Mouse (Mus musculus): Measurements from ENCODE around the gene Nkain4. TPM values are rescaled to one million over a fixed set of nuclear protein-coding genes. Genes with fewer than 3 reads are reported as not detected.
A peak's percentile ranks its signal among the peaks of the same experiment; 100 is the strongest.

Gene Nkain4
- polyA plus RNA-seq, 1 experiment from 2014 or later = 106 TPM

- no peak for ATAC-seq (ENCODE audit: low read depth)
- no peaks in the 10 kb centered on the region for H3K27me3 ChIP-seq
- no peak overlapping the region for H3K9ac ChIP-seq
- H3K36me3 ChIP-seq = peaks cover 59% of the 10 kb centered on the region
- H3K4me3 ChIP-seq = no peak overlapping the region
- H3K9me3 ChIP-seq = no peaks in the 10 kb centered on the region
- no peak overlapping the region for H3K4me2 ChIP-seq
- no peak overlapping the region for H3K27ac ChIP-seq (replicated peaks)
- no peaks in the 10 kb centered on the region; the same call in 1 of the 2 replicates for H3K4me1 ChIP-seq (replicated peaks)
Observed at GRCm38 (mm10) chr2:180940187-180940586, 14.3 kb downstream of the Nkain4 start.

- Histone ChIP-seq H3K36me3 (peaks cover 48% of the 10 kb centered on the region), H3K4me1 (replicated peaks) (peaks cover 8% of the 10 kb centered on the region; the same call in 1 of the 2 replicates), H3K9ac (no peak overlapping the region), H3K4me2 (no peak overlapping the region), H3K4me3 (no peak overlapping the region), H3K27me3 (no peaks in the 10 kb centered on the region), H3K9me3 (no peaks in the 10 kb centered on the region), H3K27ac (replicated peaks) (no peak overlapping the region)
- no peak for ATAC-seq (ENCODE audit: low read depth)
- 77% methylated on average over 1 of the region's 1 CpGs for WGBS
Observed at GRCm38 (mm10) chr2:180932418-180932817, 22.1 kb downstream of the Nkain4 start.

- WGBS = 47% methylated on average over 4 of the region's 4 CpGs
- H3K36me3 ChIP-seq = peaks cover 21% of the 10 kb centered on the region
- H3K4me1 ChIP-seq (replicated peaks) = peaks cover 8% of the 10 kb centered on the region; the same call in 1 of the 2 replicates
- H3K4me2 ChIP-seq = no peak within 1 kb of the TSS
- no peak within 1 kb of the TSS for H3K4me3 ChIP-seq
- H3K9ac ChIP-seq = 0 out of 2 replicates have a peak within 1 kb of the TSS, but pooled peaks have one; percentile 22
- no peaks in the 10 kb centered on the region for H3K9me3 ChIP-seq
- ATAC-seq (ENCODE audit: low read depth) = no peak
- no peaks in the 10 kb centered on the region; the same call in 1 of the 2 replicates for H3K27me3 ChIP-seq
- no peak within 1 kb of the TSS for H3K27ac ChIP-seq (replicated peaks)
Observed at GRCm38 (mm10) chr2:180928723-180929122, 25.8 kb downstream of the Nkain4 start, which contains the start of gene Birc7. Gene Birc7 (plus strand): TSS chr2:180929023.

DNA sequence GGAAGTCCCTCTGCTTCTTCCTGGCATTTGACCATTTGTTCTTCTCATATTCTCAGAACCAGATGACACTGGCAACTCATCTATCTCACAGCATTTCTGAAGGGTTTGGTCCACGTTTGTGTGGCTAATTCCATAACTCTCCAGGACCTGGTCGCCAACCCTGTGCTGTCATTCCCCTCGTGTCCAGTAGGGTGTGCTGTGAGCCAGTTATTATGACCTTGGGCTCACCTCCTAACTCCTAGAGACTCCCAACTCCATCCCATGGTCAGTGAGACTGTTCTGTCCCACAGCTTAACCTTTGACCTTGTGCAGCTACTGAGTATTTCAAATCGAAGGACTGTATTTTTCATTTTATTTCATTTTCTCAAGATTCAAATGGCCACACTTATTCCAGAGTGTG, 29.3 kb downstream of the Nkain4 start:
- no peak for ATAC-seq (ENCODE audit: low read depth)
- H3K9ac ChIP-seq = no peak overlapping the region
- H3K9me3 ChIP-seq = no peaks in the 10 kb centered on the region
- no peaks in the 10 kb centered on the region; the same call in 1 of the 2 replicates for H3K27me3 ChIP-seq
- 6% methylated on average over 4 of the region's 4 CpGs for WGBS
- H3K4me1 ChIP-seq (replicated peaks) = peaks cover 5% of the 10 kb centered on the region
- H3K4me3 ChIP-seq = no peak overlapping the region
- no peaks in the 10 kb centered on the region for H3K36me3 ChIP-seq
- H3K27ac ChIP-seq (replicated peaks) = no peak overlapping the region
- no peak overlapping the region for H3K4me2 ChIP-seq

DNA sequence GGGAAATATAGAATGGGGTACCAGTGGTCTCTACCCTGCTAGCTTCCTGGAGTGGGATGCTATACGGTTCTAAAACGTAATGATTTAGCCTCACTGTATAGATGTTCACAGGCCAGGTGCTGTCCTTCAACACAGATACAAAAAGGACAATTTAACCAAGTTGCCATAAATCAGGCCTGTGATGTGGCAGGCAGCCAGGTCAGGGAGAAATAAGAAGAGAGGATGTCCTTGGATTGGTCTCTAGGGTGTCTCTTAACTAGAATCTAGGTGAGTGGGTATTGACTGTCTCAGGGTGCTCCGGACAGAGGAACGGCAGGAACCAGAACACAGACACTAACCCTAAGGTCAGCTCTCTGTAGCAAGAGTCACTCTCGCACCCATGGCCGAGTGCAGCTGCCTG, 31.8 kb downstream of the Nkain4 start:
- WGBS = 91% methylated on average over 6 of the region's 6 CpGs
- H3K36me3 ChIP-seq = peaks cover 10% of the 10 kb centered on the region
- no peaks in the 10 kb centered on the region; the same call in 1 of the 2 replicates for H3K27me3 ChIP-seq
- H3K9ac ChIP-seq = no peak overlapping the region
- H3K4me3 ChIP-seq = no peak overlapping the region
- no peaks in the 10 kb centered on the region for H3K9me3 ChIP-seq
- H3K27ac ChIP-seq (replicated peaks) = no peak overlapping the region
- H3K4me1 ChIP-seq (replicated peaks) = peaks cover 30% of the 10 kb centered on the region
- ATAC-seq (ENCODE audit: low read depth) = no peak
- no peak overlapping the region for H3K4me2 ChIP-seq

DNA sequence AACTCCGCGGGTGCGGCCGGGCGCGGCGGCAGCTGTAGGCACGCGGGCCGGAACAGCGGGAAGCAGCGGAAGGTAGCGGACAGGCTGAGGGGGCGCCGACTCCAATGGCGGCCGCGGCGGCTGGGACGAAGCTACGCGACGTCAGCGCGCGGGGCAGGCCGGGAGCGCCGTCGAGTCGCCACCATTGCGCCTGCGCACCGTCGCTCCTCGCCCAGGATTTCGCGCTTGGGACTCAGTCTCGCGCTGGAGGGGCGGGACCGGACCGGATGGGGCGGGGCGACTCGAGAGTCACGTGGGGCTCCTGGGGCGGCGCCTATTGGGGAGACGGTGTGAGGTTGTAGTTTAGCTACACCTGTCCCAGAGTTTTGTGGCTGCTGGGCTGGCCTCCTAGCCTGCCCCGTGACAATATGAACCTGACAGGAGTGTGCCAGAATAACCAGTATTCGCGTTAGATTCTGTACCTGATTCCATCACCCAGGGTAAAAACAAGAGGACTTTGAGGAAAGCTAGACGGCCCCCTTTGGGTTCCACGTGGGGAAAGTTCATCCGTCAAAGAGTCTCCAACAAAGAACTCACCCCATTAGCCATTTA, 33.6 kb downstream of the Nkain4 start, which contains the start of gene Ythdf1:
Ythdf1 (minus strand) TSS at position 140 of the 591 bp plus-strand sequence.
- Histone ChIP-seq H3K27me3 (no peaks in the 10 kb centered on the region; the same call in 1 of the 2 replicates), H3K4me2 (peak within 1 kb of the TSS; percentile 94), H3K4me1 (replicated peaks) (peaks cover 37% of the 10 kb centered on the region), H3K9me3 (no peaks in the 10 kb centered on the region), H3K27ac (replicated peaks) (peak within 1 kb of the TSS; percentile 82), H3K9ac (peak within 1 kb of the TSS; percentile 98), H3K4me3 (peak within 1 kb of the TSS; percentile 100), H3K36me3 (peaks cover 29% of the 10 kb centered on the region)
- peak; percentile 95 for ATAC-seq (ENCODE audit: low read depth)
- WGBS = under 1% methylated on average over 52 of the region's 56 CpGs

DNA sequence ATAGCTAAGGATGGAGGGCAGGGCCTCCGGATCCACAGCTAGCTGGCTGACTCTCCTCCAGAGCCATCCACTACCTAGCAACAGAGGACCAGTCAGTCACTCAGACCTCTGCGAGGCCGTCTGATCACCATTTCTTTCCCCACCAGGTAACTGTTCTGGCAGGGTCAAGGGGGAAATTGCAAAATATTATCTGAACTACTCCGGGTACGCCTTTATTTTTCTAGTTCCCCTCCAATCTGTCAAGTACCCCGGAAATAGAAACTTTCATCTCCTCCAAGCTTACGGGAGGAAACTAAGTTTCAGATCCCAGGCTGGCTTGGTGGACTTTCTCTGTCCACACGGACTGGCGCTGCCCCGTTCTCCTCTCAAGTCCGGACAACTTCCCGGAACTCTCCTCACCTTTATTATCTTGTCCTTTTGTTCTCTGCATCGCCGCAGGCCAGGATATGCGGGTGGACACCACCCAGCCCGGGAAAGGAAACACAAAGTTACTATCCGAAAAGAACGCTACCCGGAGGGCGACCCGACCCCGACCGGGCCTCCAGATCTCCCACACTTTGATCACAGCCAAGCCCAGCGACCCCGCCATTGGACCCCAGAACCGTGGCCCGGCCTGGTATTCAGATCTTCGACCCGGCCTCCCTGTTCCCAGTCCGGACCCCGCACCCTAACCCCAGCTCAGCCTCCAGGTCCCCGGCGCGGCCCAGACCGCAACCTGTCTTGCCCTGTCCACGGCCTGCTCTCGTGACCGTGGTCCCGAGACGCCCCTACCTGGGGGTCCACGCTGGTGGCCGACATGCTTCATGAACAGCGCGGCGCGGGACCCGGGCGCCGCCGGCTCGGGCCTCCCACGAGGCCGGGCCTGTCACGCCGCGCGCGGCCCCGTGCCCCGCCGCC, 34.3 kb downstream of the Nkain4 start:
- under 1% methylated on average over 61 of the region's 61 CpGs for WGBS
- peaks cover 36% of the 10 kb centered on the region for H3K36me3 ChIP-seq
- H3K9me3 ChIP-seq = no peaks in the 10 kb centered on the region
- peak overlapping the region; percentile 98 for H3K9ac ChIP-seq
- H3K27ac ChIP-seq (replicated peaks) = peak overlapping the region; percentile 82
- ATAC-seq (ENCODE audit: low read depth) = peak; percentile 66
- no peaks in the 10 kb centered on the region; the same call in 1 of the 2 replicates for H3K27me3 ChIP-seq
- H3K4me2 ChIP-seq = peak overlapping the region; percentile 94
- peak overlapping the region; percentile 100 for H3K4me3 ChIP-seq
- peaks cover 43% of the 10 kb centered on the region for H3K4me1 ChIP-seq (replicated peaks)

DNA sequence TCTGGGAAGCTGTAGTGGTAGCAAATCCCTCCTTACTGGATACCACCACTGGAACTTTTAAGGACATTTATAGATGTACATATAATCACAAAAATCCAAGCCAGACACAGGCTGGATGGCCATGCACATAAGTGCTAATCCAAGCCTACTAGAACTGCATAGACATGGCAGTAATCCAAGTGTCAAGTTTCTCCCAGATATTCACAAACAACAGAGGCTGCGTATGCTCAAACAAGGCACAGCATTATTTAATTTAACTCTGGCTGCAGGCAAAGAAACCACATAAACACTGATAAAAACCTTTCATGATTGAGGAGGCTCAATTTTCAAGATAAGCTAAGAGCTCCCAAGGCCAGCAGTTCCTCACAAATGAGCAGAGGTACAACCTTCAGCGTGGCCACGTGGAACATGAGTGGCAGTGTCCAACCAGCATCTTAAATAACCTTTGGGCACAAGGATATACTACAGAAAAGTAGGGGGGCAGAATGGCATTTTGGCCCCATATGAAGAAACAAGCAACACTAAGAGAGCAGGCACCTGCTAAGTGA, 38.5 kb downstream of the Nkain4 start:
- H3K4me2 ChIP-seq = no peak overlapping the region
- H3K36me3 ChIP-seq = peaks cover 75% of the 10 kb centered on the region
- ATAC-seq (ENCODE audit: low read depth) = no peak
- peaks cover 37% of the 10 kb centered on the region for H3K4me1 ChIP-seq (replicated peaks)
- no peaks in the 10 kb centered on the region for H3K27me3 ChIP-seq
- WGBS = 84% methylated on average over 3 of the region's 3 CpGs
- no peak overlapping the region for H3K27ac ChIP-seq (replicated peaks)
- H3K4me3 ChIP-seq = no peak overlapping the region
- no peaks in the 10 kb centered on the region for H3K9me3 ChIP-seq
- no peak overlapping the region for H3K9ac ChIP-seq

GRCm38 (mm10) chr2:180910928-180911327, 43.6 kb downstream of the Nkain4 start:
- no peak for ATAC-seq (ENCODE audit: low read depth)
- Histone ChIP-seq H3K9me3 (no peaks in the 10 kb centered on the region), H3K4me3 (no peak overlapping the region), H3K27me3 (no peaks in the 10 kb centered on the region), H3K4me1 (replicated peaks) (peaks cover 18% of the 10 kb centered on the region), H3K36me3 (peaks cover 79% of the 10 kb centered on the region), H3K9ac (no peak overlapping the region), H3K27ac (replicated peaks) (no peak overlapping the region), H3K4me2 (no peak overlapping the region)
- 95% methylated on average over 12 of the region's 12 CpGs for WGBS

GRCm38 (mm10) chr2:180905556-180906221, 48.8 kb downstream of the Nkain4 start:
- Histone ChIP-seq H3K4me2 (no peak overlapping the region), H3K27me3 (no peaks in the 10 kb centered on the region), H3K4me3 (no peak overlapping the region), H3K4me1 (replicated peaks) (peaks cover 16% of the 10 kb centered on the region), H3K27ac (replicated peaks) (no peak overlapping the region), H3K36me3 (peaks cover 42% of the 10 kb centered on the region), H3K9ac (peak overlapping the region; percentile 26; the same call in 1 of the 2 replicates), H3K9me3 (no peaks in the 10 kb centered on the region)
- 52% methylated on average over 5 of the region's 5 CpGs for WGBS
- no peak for ATAC-seq (ENCODE audit: low read depth)

DNA sequence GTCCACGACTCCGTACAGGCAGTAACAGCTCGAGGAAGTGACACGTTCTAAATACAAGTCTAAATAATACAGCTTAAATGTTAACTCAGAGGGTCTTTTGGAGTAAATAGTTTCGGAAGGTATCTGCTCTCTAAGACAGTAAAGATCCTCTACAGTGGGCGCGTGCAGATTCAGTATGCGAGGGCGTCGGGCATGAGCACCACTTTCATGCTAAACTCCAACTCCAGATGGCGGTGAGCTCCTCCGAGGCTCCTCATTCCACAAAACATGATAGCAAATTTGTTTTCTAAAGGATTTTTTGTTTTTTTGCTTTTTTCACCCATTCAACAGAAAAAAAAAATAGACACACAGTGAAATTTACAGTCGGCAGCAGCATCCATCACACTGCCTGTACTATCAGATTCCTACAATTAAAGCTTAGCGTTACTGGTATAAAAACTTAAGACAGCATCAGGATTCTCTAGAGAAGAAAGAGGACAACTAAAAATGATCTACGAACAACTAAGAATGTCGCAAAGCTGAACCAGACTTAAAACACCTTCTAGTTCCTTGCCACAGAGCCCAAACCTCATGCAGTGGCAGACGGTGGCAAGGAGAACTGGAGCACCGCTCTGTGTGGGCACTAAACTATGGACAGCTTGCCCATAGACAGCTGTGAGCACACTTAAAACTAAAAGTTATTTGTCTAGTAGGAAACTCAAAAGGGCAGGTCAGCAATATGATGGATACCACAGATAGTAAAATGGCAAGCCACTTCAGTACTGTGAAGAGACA, 49.9 kb downstream of the Nkain4 start:
- WGBS = 91% methylated on average over 18 of the region's 18 CpGs
- Histone ChIP-seq H3K4me2 (no peak overlapping the region), H3K4me3 (no peak overlapping the region), H3K27me3 (no peaks in the 10 kb centered on the region), H3K9me3 (no peaks in the 10 kb centered on the region), H3K27ac (replicated peaks) (no peak overlapping the region), H3K36me3 (peaks cover 34% of the 10 kb centered on the region), H3K9ac (no peak overlapping the region), H3K4me1 (replicated peaks) (peaks cover 16% of the 10 kb centered on the region)
- ATAC-seq (ENCODE audit: low read depth) = no peak
